Mouse (Mus musculus) heart, adult 2 months (tissue): ENCODE results near the gene Vars. TPM values are rescaled to one million over a fixed set of nuclear protein-coding genes. Genes with fewer than 3 reads are reported as not detected.

ENCODE experiments used
- DNase-seq, 2 experiments: peaks; one replicate each; pipeline ENCODE4 v3.0.0; 2021
- H3K27ac ChIP-seq: fragments of 200-600 bp; 2 replicates; pipeline ENCODE4 v1.8.1; 2022
- H3K27me3 ChIP-seq: fragments of 200-500 bp; 2 replicates; pipeline ENCODE4 v1.6.1; 2012; ENCODE audit warnings: mild to moderate bottlenecking, low read length, inconsistent platforms, mixed read lengths; ENCODE audit not compliant: control insufficient read depth, insufficient read depth
- H3K36me3 ChIP-seq: fragments of 200-500 bp; 2 replicates; pipeline ENCODE4 v1.6.1; 2012; ENCODE audit warnings: low read length, inconsistent platforms; ENCODE audit not compliant: control insufficient read depth, insufficient read depth
- H3K4me1 ChIP-seq: fragments of 200-500 bp; 2 replicates; pipeline ENCODE4 v1.6.1; 2011; ENCODE audit warnings: low read length; ENCODE audit not compliant: control insufficient read depth, insufficient read depth
- H3K4me3 ChIP-seq: fragments of 200-600 bp; 2 replicates; pipeline ENCODE4 v1.8.1; 2022
- H3K79me2 ChIP-seq: fragments of 200-500 bp; replicated peaks from 2 replicates; pipeline ENCODE4 v1.6.1; 2012; ENCODE audit warnings: mild to moderate bottlenecking, inconsistent platforms, low read length, moderate library complexity, mixed read lengths; ENCODE audit not compliant: control insufficient read depth, insufficient read depth
- H3K9ac ChIP-seq: fragments of 200-500 bp; 2 replicates; pipeline ENCODE4 v1.6.1; 2012; ENCODE audit warnings: low read depth, mild to moderate bottlenecking, control low read depth, inconsistent platforms, low read length, mixed read lengths
- CTCF ChIP-seq: fragments of 200-600 bp; IDR thresholded peaks from 2 replicates; pipeline ENCODE4 v1.8.1; 2022; ENCODE audit warnings: antibody characterized with exemption, mild to moderate bottlenecking, moderate library complexity
- EP300 ChIP-seq: fragments of 200-500 bp; IDR thresholded peaks from 2 replicates; pipeline ENCODE4 v1.6.1; 2011; ENCODE audit warnings: low read depth, low read length, control low read depth; ENCODE audit not compliant: insufficient read depth
- POLR2A ChIP-seq: fragments of 200-500 bp; IDR thresholded peaks from 2 replicates; pipeline ENCODE4 v1.6.1; 2011; ENCODE audit warnings: mild to moderate bottlenecking, low read depth, low read length, control low read depth; ENCODE audit not compliant: insufficient read depth
- WGBS: fragments of 180-500 bp; shearing (Covaris S2); methylation state at CpG from one replicate; pipeline ENCODE4 v1.1.7; 2018; 5-methylcytosine and 5-hydroxymethylcytosine counted together
- intact Hi-C: fragments of 180-260 bp; cut with DNase I; formaldehyde crosslinking; loops from one replicate; pipeline ENCODE4 v1.15.1; 2025
- polyA plus RNA-seq: library from polyadenylated mRNA; depleted of rRNA; stranded (reverse); fragments of >200 nt; gene quantifications from 2 replicates; pipeline ENCODE4 v1.2.3, GENCODE M21; 2012
- total RNA-seq, 2 experiments: library from RNA; stranded (reverse); gene quantifications; 2 replicates each; pipeline ENCODE4 v1.2.3; 2021

The Vars gene
- total and polyA plus RNA-seq, 3 experiments = 27.0 to 39.2 (median 28.5) TPM

GRCm38 (mm10) chr17:35021163-35021808 lies 20.5 kb downstream of the Vars start:
- Histone ChIP-seq H3K27me3 (no peaks in the 10 kb centered on the region), H3K36me3 (no peaks in the 10 kb centered on the region), H3K9ac (peak overlapping the region; percentile 28), H3K79me2 (no peaks in the 10 kb centered on the region), H3K4me3 (peak overlapping the region; percentile 17), H3K27ac (peak overlapping the region; percentile 88), H3K4me1 (peaks cover 11% of the 10 kb centered on the region)
- TF ChIP-seq EP300 (peak; percentile 86; the same call in 1 of the 2 replicates), POLR2A (no peak), CTCF (no peak; the same call in 1 of the 2 replicates)
- peak; percentile 86 to 94 for DNase-seq
- WGBS = 7% methylated on average over 17 of the region's 17 CpGs
- intact Hi-C loops = loop anchor here (1.0 to 5.0 kb wide), 5 partner anchors 38 to 216 kb away; partner anchors contain the start of genes Abhd16a, Ddah2, Ly6g6d and Nfkbil1

- Histone ChIP-seq H3K27me3 (no peaks in the 10 kb centered on the region), H3K9ac (peak overlapping the region; percentile 49), H3K79me2 (no peaks in the 10 kb centered on the region), H3K36me3 (no peaks in the 10 kb centered on the region), H3K27ac (peak overlapping the region; percentile 88), H3K4me1 (peaks cover 11% of the 10 kb centered on the region), H3K4me3 (peak overlapping the region; percentile 17; the same call in 1 of the 2 replicates)
- WGBS = 27% methylated on average over 6 of the region's 6 CpGs
- peak in 1 of 2 experiments; percentile 57 for DNase-seq
- TF ChIP-seq POLR2A (peak; percentile 52; the same call in 1 of the 2 replicates), EP300 (no peak), CTCF (peak; percentile 55)
- intact Hi-C loops = loop anchor here (1.0 to 5.0 kb wide), 6 partner anchors 25 to 215 kb away; partner anchors contain the start of genes Abhd16a, Ddah2, Ly6g6d and Msh5
Observed at GRCm38 (mm10) chr17:35021842-35022477, 21.2 kb downstream of the Vars start.

GRCm38 (mm10) chr17:35022541-35023060 lies 21.8 kb downstream of the Vars start:
- 82% methylated on average over 8 of the region's 8 CpGs for WGBS
- intact Hi-C loops = loop anchor here (2.0 to 5.0 kb wide), 2 partner anchors 24 to 215 kb away; partner anchors contain the start of genes Msh5 and Nfkbil1
- TF ChIP-seq CTCF = no peak
- no peak for TF ChIP-seq EP300
- TF ChIP-seq POLR2A = no peak
- no peak for DNase-seq
- Histone ChIP-seq H3K4me1 (peaks cover 11% of the 10 kb centered on the region), H3K79me2 (no peaks in the 10 kb centered on the region), H3K9ac (no peak overlapping the region), H3K36me3 (no peaks in the 10 kb centered on the region), H3K4me3 (no peak overlapping the region), H3K27ac (peak overlapping the region; percentile 88), H3K27me3 (no peaks in the 10 kb centered on the region)

GRCm38 (mm10) chr17:35023221-35023620 lies 22.4 kb downstream of the Vars start:
- no peak overlapping the region for H3K4me3 ChIP-seq
- WGBS = 89% methylated on average over 5 of the region's 5 CpGs
- DNase-seq = no peak
- no peak overlapping the region for H3K9ac ChIP-seq
- no peaks in the 10 kb centered on the region for H3K79me2 ChIP-seq
- intact Hi-C loops = loop anchor here (2.0 to 5.0 kb wide), 2 partner anchors 24 to 214 kb away; partner anchors contain the start of genes Msh5 and Nfkbil1
- H3K36me3 ChIP-seq = no peaks in the 10 kb centered on the region
- H3K27ac ChIP-seq = peak overlapping the region; percentile 88; the same call in 1 of the 2 replicates
- no peak for TF ChIP-seq POLR2A
- TF ChIP-seq CTCF = no peak
- TF ChIP-seq EP300 = no peak
- H3K4me1 ChIP-seq = peaks cover 11% of the 10 kb centered on the region
- no peaks in the 10 kb centered on the region for H3K27me3 ChIP-seq

- WGBS = 58% methylated on average over 4 of the region's 4 CpGs
- peaks cover 11% of the 10 kb centered on the region for H3K4me1 ChIP-seq
- H3K27ac ChIP-seq = peak overlapping the region; percentile 6
- no peak overlapping the region for H3K9ac ChIP-seq
- intact Hi-C loops = loop anchor here (2.0 to 5.0 kb wide), 2 partner anchors 23 to 214 kb away; partner anchors contain the start of genes Msh5 and Nfkbil1
- no peaks in the 10 kb centered on the region for H3K79me2 ChIP-seq
- DNase-seq = peak in 1 of 2 experiments; percentile 39
- H3K27me3 ChIP-seq = no peaks in the 10 kb centered on the region
- H3K4me3 ChIP-seq = no peak overlapping the region
- TF ChIP-seq EP300 = no peak
- TF ChIP-seq POLR2A = no peak
- no peak for TF ChIP-seq CTCF
- H3K36me3 ChIP-seq = no peaks in the 10 kb centered on the region
Observed at GRCm38 (mm10) chr17:35023756-35024155, 23.0 kb downstream of the Vars start.

- H3K79me2 ChIP-seq = no peaks in the 10 kb centered on the region
- WGBS = 67% methylated on average over 13 of the region's 13 CpGs
- H3K27me3 ChIP-seq = no peaks in the 10 kb centered on the region
Observed at GRCm38 (mm10) chr17:35024261-35024660, 23.5 kb downstream of the Vars start.

More at GRCm38 (mm10) chr17:35024261-35024660, 23.5 kb downstream of the Vars start:
- DNase-seq = no peak
- no peak overlapping the region for H3K9ac ChIP-seq
- peaks cover 11% of the 10 kb centered on the region for H3K4me1 ChIP-seq
- TF ChIP-seq EP300 (no peak), CTCF (no peak), POLR2A (no peak)
- no peaks in the 10 kb centered on the region for H3K36me3 ChIP-seq
- H3K4me3 ChIP-seq = no peak overlapping the region
- intact Hi-C loops = loop anchor here (5.0 kb wide), 1 partner anchor 213 kb away; the partner anchor contains the start of gene Nfkbil1
- peak overlapping the region; percentile 6 for H3K27ac ChIP-seq
